10 mouse cellular contexts compared by ENCODE assay signal in genomic region chrX:11629906-11630305, GRCm38 (mm10).
DNase-seq lines count a peak whose midpoint lies in the region; ATAC-seq and TF ChIP-seq lines count a peak whose summit lies in the region.
"Had no signal": no experiment of that assay in that cellular context is flagged by ENCODE, and none has a peak within 500 bp of the region (broad histone marks: within the 10 kb centered on the region; RNA-seq: fewer than 3 reads in every experiment).

No protein-coding gene starts in this region.

- TF ChIP-seq EP300 in liver, postnatal 0 days (IDR thresholded peaks at IDR 0.05; ENCODE audit: low read depth): no peak

- H3K36me3 ChIP-seq in spleen, adult 2 months (ENCODE audit: control insufficient read depth, insufficient read depth, low read length): no peaks in the 10 kb centered on the region
- no peaks in the 10 kb centered on the region for H3K36me3 ChIP-seq in liver, postnatal 0 days (replicated peaks; ENCODE audit: insufficient read depth, low read length)
- H3K36me3 ChIP-seq: G1E; lung, embryonic 15.5 days had no signal

- H3K27ac ChIP-seq in spleen, adult 2 months (ENCODE audit: insufficient read depth, low read length): no peak overlapping the region
- no peak overlapping the region for H3K27ac ChIP-seq in liver, postnatal 0 days (ENCODE audit: low read depth)
- H3K27ac ChIP-seq: lung, embryonic 15.5 days had no signal

- H3K4me1 ChIP-seq in spleen, adult 2 months (ENCODE audit: control insufficient read depth, insufficient read depth, insufficient read length): no peaks in the 10 kb centered on the region; the same call in 1 of the 2 replicates
- no peaks in the 10 kb centered on the region for H3K4me1 ChIP-seq in liver, postnatal 0 days (ENCODE audit: insufficient read depth)
- H3K4me1 ChIP-seq: lung, embryonic 15.5 days had no signal

- no peak overlapping the region for H3K4me2 ChIP-seq in liver, postnatal 0 days (ENCODE audit: low read depth, low read length)
- H3K4me2 ChIP-seq: lung, embryonic 15.5 days had no signal

- peak; percentile 60; the same call in 1 of the 2 replicates for TF ChIP-seq CTCF in spleen, adult 2 months (IDR thresholded peaks at IDR 0.05; ENCODE audit: extremely low read depth, insufficient read depth, insufficient read length, insufficient replicate concordance)
- peak; percentile 63 for TF ChIP-seq CTCF in liver, postnatal 0 days (IDR thresholded peaks at IDR 0.05; ENCODE audit: low read depth)

- no peak overlapping the region for H3K4me3 ChIP-seq in spleen, adult 2 months (ENCODE audit: extremely low read depth, insufficient read depth, insufficient read length)
- no peak overlapping the region for H3K4me3 ChIP-seq in liver, postnatal 0 days (ENCODE audit: low read depth, low read length)
- H3K4me3 ChIP-seq: lung, embryonic 15.5 days had no signal

- WGBS in spleen, adult 2 months: 13% methylated on average over 1 of the region's 1 CpGs
- 20% methylated on average over 1 of the region's 1 CpGs for WGBS in liver, postnatal 0 days (ENCODE audit: insufficient replicate concordance)

- peak; percentile 14 for DNase-seq in cerebellum, adult 11 months
- DNase-seq in cerebellum, postnatal 4 days (ENCODE audit: low spot score in 2 of 2): no peak
- DNase-seq in spleen, adult 2 months (ENCODE audit: low read depth in 1 of 2, low spot score in 2 of 2): peak in 1 of 2 experiments; percentile 27
- no peak for DNase-seq in spleen, adult 12 weeks (ENCODE audit: low spot score)
- DNase-seq in embryo, embryonic 11 days: peak; percentile 47
- DNase-seq in liver, postnatal 0 days: peak; percentile 41
- peak; percentile 59 for DNase-seq in thymus, postnatal 4 days
- DNase-seq in left cerebral cortex, adult 8-10 months (ENCODE audit: low spot score in 2 of 2): no peak

- no peaks in the 10 kb centered on the region for H3K9me3 ChIP-seq in liver, postnatal 0 days (ENCODE audit: low read length)
- H3K9me3 ChIP-seq: G1E; lung, embryonic 15.5 days had no signal

- no peaks in the 10 kb centered on the region for H3K27me3 ChIP-seq in spleen, adult 2 months (ENCODE audit: control insufficient read depth, insufficient read depth, low read length)
- H3K27me3 ChIP-seq in liver, postnatal 0 days (ENCODE audit: insufficient read depth, low read length): no peaks in the 10 kb centered on the region
- H3K27me3 ChIP-seq: lung, embryonic 15.5 days had no signal

- no peak for ATAC-seq in liver, postnatal 0 days

- no peak for TF ChIP-seq POLR2A in spleen, adult 2 months (IDR thresholded peaks at IDR 0.05; ENCODE audit: low read depth, low read length)

- H3K9ac ChIP-seq in liver, postnatal 0 days (replicated peaks): no peak overlapping the region
- H3K9ac ChIP-seq: lung, embryonic 15.5 days had no signal

Comparison
In these comparisons a context has a peak if more than half of its experiments do, and no peak if none do; other contexts are left out.
1. DNase-seq: peak in cerebellum, adult 11 months (single experiment), embryo, embryonic 11 days (single experiment), liver, postnatal 0 days (single experiment) and thymus, postnatal 4 days (single experiment); none in cerebellum, postnatal 4 days (0 of 2), spleen, adult 12 weeks (single experiment) and left cerebral cortex, adult 8-10 months (0 of 2).